Mouse (Mus musculus): ENCODE data around the gene Ankrd39. TPM values are rescaled to one million over a fixed set of nuclear protein-coding genes. Genes with fewer than 3 reads are reported as not detected.

Gene Ankrd39
- polyA plus RNA-seq, 1 experiment from 2014 or later, result 29.5 TPM

DNA sequence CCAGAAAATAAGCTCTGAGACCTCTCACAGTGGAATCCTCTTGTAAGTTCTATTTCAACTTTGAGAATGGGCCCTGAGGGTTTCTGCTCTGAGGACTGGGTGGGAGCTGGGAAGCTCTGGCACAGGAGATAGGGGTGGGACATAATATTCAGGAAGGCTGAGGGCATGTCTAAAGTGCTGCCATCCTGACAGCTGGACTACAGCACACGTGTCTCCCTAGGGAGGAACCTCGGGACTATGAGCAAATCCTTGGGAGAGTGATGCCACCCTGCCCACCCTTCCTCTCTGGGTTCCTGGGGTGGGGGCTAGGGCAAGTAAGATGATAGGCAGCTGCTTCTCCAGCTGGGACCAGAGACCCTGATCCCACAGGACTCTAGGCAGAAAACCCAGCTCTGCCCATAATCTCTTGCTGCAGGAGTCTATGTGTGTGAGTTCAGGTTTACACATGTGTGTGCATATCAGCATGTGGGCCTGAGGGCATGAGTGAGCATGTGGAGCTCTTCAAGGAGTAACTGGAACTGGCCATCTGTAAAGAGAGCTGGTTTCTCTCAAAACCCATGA lies 25.0 kb upstream of the Ankrd39 start:
- H3K4me1 ChIP-seq, result peaks cover 80% of the 10 kb centered on the region
- 48% methylated on average over 2 of the region's 2 CpGs for WGBS
- H3K4me3 ChIP-seq (replicated peaks), result no peak overlapping the region
- peak overlapping the region; percentile 34; the same call in 1 of the 2 replicates for H3K27ac ChIP-seq (replicated peaks)
- ATAC-seq (ENCODE audit: insufficient number of reproducible peaks, low FRiP score, low TSS enrichment, low read depth), result no peak
- no peaks in the 10 kb centered on the region for H3K27me3 ChIP-seq
- H3K9me3 ChIP-seq (replicated peaks), result no peaks in the 10 kb centered on the region
- H3K4me2 ChIP-seq (replicated peaks), result no peak overlapping the region
- no peak overlapping the region for H3K9ac ChIP-seq
- H3K36me3 ChIP-seq, result no peaks in the 10 kb centered on the region

- Histone ChIP-seq H3K4me3 (replicated peaks) (no peak overlapping the region), H3K27me3 (no peaks in the 10 kb centered on the region), H3K4me2 (replicated peaks) (no peak overlapping the region), H3K27ac (replicated peaks) (peak overlapping the region; percentile 34; the same call in 1 of the 2 replicates), H3K9ac (no peak overlapping the region), H3K9me3 (replicated peaks) (no peaks in the 10 kb centered on the region), H3K4me1 (peaks cover 75% of the 10 kb centered on the region), H3K36me3 (no peaks in the 10 kb centered on the region)
- ATAC-seq (ENCODE audit: insufficient number of reproducible peaks, low FRiP score, low TSS enrichment, low read depth), result no peak
- 44% methylated on average over 6 of the region's 6 CpGs for WGBS
Measured at GRCm38 (mm10) chr1:36571627-36572026, 24.4 kb upstream of the Ankrd39 start.

DNA sequence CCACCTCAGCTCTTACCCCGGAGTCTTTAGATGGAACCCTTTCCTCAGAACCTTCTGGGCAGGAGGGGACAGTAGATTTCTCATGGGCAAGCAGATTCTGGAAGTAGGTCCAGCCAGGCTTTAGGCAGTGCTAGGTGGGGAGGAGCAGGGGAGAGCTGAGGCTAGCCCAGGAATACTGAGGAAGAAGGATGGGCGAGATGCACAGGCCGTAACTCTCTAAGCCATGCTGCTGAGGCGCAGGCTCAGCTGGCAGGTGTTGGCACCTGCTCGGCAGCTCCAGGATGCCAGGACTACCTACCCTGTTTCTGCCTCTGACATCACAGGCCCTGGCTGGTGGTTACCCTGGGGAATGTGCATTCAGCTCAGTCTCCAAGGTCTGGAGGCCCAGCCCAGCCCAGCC lies 23.1 kb upstream of the Ankrd39 start:
- H3K4me1 ChIP-seq, result peaks cover 71% of the 10 kb centered on the region
- no peak overlapping the region for H3K9ac ChIP-seq
- H3K27ac ChIP-seq (replicated peaks), result peak overlapping the region; percentile 65; the same call in 1 of the 2 replicates
- 86% methylated on average over 5 of the region's 5 CpGs for WGBS
- H3K4me2 ChIP-seq (replicated peaks), result no peak overlapping the region
- no peak overlapping the region for H3K4me3 ChIP-seq (replicated peaks)
- ATAC-seq (ENCODE audit: insufficient number of reproducible peaks, low FRiP score, low TSS enrichment, low read depth), result no peak
- H3K9me3 ChIP-seq (replicated peaks), result no peaks in the 10 kb centered on the region
- H3K36me3 ChIP-seq, result no peaks in the 10 kb centered on the region
- H3K27me3 ChIP-seq, result no peaks in the 10 kb centered on the region

DNA sequence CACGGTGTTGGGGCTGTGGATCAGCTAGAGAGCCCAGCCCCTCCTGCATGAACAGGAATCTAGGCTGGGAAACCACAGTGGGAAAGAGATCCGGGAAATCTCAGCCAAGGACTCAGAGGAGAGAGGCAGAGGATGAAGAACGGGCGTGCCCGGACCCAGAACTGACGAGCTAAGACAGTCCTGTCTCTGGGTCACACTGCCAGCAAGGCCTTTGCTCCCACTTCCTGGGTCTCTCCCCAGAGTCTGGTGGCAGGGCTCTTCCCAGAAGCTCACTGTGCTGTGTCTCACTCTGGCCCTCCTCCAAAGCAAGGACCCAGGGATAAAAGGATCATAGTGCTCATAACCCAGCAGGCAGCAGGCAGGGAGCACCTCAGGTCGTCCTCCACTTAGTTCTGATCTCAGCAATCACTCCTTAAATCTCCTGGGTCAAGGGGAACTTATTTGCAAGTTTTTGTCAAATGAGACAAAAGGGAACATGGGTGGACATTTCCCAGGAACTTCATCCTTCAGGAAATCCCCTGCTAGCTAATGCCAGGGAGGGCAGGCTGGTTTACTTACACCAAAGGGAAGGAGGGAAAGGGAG lies 22.5 kb upstream of the Ankrd39 start:
- WGBS, result 41% methylated on average over 7 of the region's 7 CpGs
- Histone ChIP-seq H3K27ac (replicated peaks) (peak overlapping the region; percentile 65; the same call in 1 of the 2 replicates), H3K9me3 (replicated peaks) (no peaks in the 10 kb centered on the region), H3K4me1 (peaks cover 68% of the 10 kb centered on the region), H3K9ac (no peak overlapping the region; the same call in 1 of the 2 replicates), H3K4me2 (replicated peaks) (no peak overlapping the region), H3K27me3 (no peaks in the 10 kb centered on the region), H3K4me3 (replicated peaks) (no peak overlapping the region), H3K36me3 (no peaks in the 10 kb centered on the region)
- ATAC-seq (ENCODE audit: insufficient number of reproducible peaks, low FRiP score, low TSS enrichment, low read depth), result no peak

- WGBS, result 59% methylated on average over 4 of the region's 4 CpGs
- Histone ChIP-seq H3K9me3 (replicated peaks) (no peaks in the 10 kb centered on the region), H3K9ac (no peak overlapping the region), H3K4me3 (replicated peaks) (no peak overlapping the region), H3K4me2 (replicated peaks) (no peak overlapping the region), H3K36me3 (no peaks in the 10 kb centered on the region), H3K4me1 (peaks cover 58% of the 10 kb centered on the region), H3K27ac (replicated peaks) (peak overlapping the region; percentile 65), H3K27me3 (no peaks in the 10 kb centered on the region)
- no peak for ATAC-seq (ENCODE audit: insufficient number of reproducible peaks, low FRiP score, low TSS enrichment, low read depth)
Measured at GRCm38 (mm10) chr1:36568776-36569175, 21.5 kb upstream of the Ankrd39 start.

- Histone ChIP-seq H3K27ac (replicated peaks) (peak overlapping the region; percentile 65), H3K4me3 (replicated peaks) (no peak overlapping the region), H3K4me1 (peaks cover 50% of the 10 kb centered on the region), H3K9ac (no peak overlapping the region), H3K4me2 (replicated peaks) (0 out of 2 replicates have a peak overlapping the region, but pooled peaks have one; percentile 4), H3K27me3 (no peaks in the 10 kb centered on the region), H3K36me3 (no peaks in the 10 kb centered on the region), H3K9me3 (replicated peaks) (no peaks in the 10 kb centered on the region)
- WGBS, result 28% methylated on average over 21 of the region's 21 CpGs
- no peak for ATAC-seq (ENCODE audit: insufficient number of reproducible peaks, low FRiP score, low TSS enrichment, low read depth)
Measured at GRCm38 (mm10) chr1:36567818-36568603, 20.8 kb upstream of the Ankrd39 start.

DNA sequence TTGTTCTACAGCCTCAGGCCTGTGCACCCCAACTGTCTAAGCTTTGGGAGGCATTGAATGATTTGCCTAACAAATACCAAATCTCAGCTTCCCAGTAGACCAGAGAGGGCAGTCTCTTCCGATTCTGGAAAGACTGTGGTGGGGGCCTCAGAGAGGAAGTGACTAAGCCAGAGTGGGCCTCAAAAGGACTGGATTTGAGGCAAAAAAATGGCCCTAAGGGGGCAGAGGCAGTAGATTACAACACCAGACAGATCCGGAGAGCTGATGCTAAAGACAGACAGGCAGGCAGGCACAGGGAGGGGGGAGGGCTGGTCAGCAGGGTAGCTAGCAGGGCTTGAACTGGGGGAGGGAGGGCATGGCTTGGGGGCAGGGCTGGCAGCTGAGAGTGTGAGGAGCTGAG lies 19.2 kb upstream of the Ankrd39 start:
- no peak for ATAC-seq (ENCODE audit: insufficient number of reproducible peaks, low FRiP score, low TSS enrichment, low read depth)
- H3K4me2 ChIP-seq (replicated peaks), result no peak overlapping the region
- H3K9me3 ChIP-seq (replicated peaks), result no peaks in the 10 kb centered on the region
- H3K36me3 ChIP-seq, result no peaks in the 10 kb centered on the region
- no peak overlapping the region for H3K27ac ChIP-seq (replicated peaks)
- H3K9ac ChIP-seq, result no peak overlapping the region
- 13% methylated on average over 2 of the region's 2 CpGs for WGBS
- H3K4me3 ChIP-seq (replicated peaks), result no peak overlapping the region
- peaks cover 36% of the 10 kb centered on the region for H3K4me1 ChIP-seq
- H3K27me3 ChIP-seq, result no peaks in the 10 kb centered on the region

- no peaks in the 10 kb centered on the region for H3K36me3 ChIP-seq
- H3K4me2 ChIP-seq (replicated peaks), result no peak overlapping the region
- H3K9ac ChIP-seq, result no peak overlapping the region
- H3K27ac ChIP-seq (replicated peaks), result no peak overlapping the region
- WGBS, result 77% methylated on average over 6 of the region's 6 CpGs
- no peaks in the 10 kb centered on the region for H3K27me3 ChIP-seq
- ATAC-seq (ENCODE audit: insufficient number of reproducible peaks, low FRiP score, low TSS enrichment, low read depth), result no peak
- H3K4me3 ChIP-seq (replicated peaks), result no peak overlapping the region
- no peaks in the 10 kb centered on the region for H3K9me3 ChIP-seq (replicated peaks)
- peaks cover 33% of the 10 kb centered on the region for H3K4me1 ChIP-seq
Measured at GRCm38 (mm10) chr1:36564101-36564500, 16.9 kb upstream of the Ankrd39 start.

- Histone ChIP-seq H3K4me3 (replicated peaks) (no peak overlapping the region), H3K9ac (no peak overlapping the region), H3K27ac (replicated peaks) (no peak overlapping the region), H3K9me3 (replicated peaks) (no peaks in the 10 kb centered on the region), H3K36me3 (no peaks in the 10 kb centered on the region), H3K27me3 (no peaks in the 10 kb centered on the region), H3K4me1 (peaks cover 33% of the 10 kb centered on the region), H3K4me2 (replicated peaks) (no peak overlapping the region)
- WGBS, result 61% methylated on average over 4 of the region's 4 CpGs
- ATAC-seq (ENCODE audit: insufficient number of reproducible peaks, low FRiP score, low TSS enrichment, low read depth), result no peak
Measured at GRCm38 (mm10) chr1:36563632-36564031, 16.4 kb upstream of the Ankrd39 start.

DNA sequence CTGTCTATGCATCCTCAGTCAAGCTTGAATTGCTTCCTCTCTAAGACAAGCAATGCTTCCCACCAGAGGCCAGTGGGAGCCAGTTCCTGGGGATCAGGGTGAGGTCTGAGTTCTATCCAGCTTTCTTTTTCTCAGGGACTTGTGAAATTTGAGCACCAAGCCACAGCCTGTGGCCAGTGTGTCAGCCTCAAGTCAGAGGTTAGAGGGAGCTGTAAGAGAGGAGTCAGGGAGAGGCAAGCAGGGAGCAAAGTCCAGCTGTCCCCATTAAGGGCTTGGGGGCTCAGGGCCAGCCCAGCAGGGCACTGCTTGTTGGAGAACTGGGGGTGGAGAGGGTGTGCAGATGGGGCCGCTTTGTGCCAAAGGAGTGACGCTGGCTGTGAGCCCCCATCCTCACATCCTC lies 16.0 kb upstream of the Ankrd39 start:
- Histone ChIP-seq H3K9ac (no peak overlapping the region), H3K4me2 (replicated peaks) (no peak overlapping the region), H3K36me3 (no peaks in the 10 kb centered on the region), H3K4me3 (replicated peaks) (no peak overlapping the region), H3K27ac (replicated peaks) (no peak overlapping the region), H3K27me3 (no peaks in the 10 kb centered on the region), H3K9me3 (replicated peaks) (no peaks in the 10 kb centered on the region), H3K4me1 (peaks cover 33% of the 10 kb centered on the region)
- no peak for ATAC-seq (ENCODE audit: insufficient number of reproducible peaks, low FRiP score, low TSS enrichment, low read depth)
- 72% methylated on average over 2 of the region's 2 CpGs for WGBS

GRCm38 (mm10) chr1:36562388-36562787 lies 15.1 kb upstream of the Ankrd39 start:
- no peaks in the 10 kb centered on the region for H3K9me3 ChIP-seq (replicated peaks)
- no peaks in the 10 kb centered on the region for H3K27me3 ChIP-seq
- H3K9ac ChIP-seq, result no peak overlapping the region
- no peak overlapping the region for H3K4me3 ChIP-seq (replicated peaks)
- no peak overlapping the region for H3K4me2 ChIP-seq (replicated peaks)
- no peaks in the 10 kb centered on the region for H3K36me3 ChIP-seq
- no peak overlapping the region for H3K27ac ChIP-seq (replicated peaks)
- WGBS, result 60% methylated on average over 4 of the region's 4 CpGs
- H3K4me1 ChIP-seq, result peaks cover 28% of the 10 kb centered on the region
- no peak for ATAC-seq (ENCODE audit: insufficient number of reproducible peaks, low FRiP score, low TSS enrichment, low read depth)

Data from embryonic facial prominence, embryonic 15.5 days (tissue).